Mouse (Mus musculus) MEL (cell line): Measurements from ENCODE around the gene Pigq. TPM values are rescaled to one million over a fixed set of nuclear protein-coding genes. Genes with fewer than 3 reads are reported as not detected.
A peak's percentile ranks its signal among the peaks of the same experiment; 100 is the strongest.

ENCODE experiments used
- DNase-seq: peaks from one replicate; pipeline ENCODE4 v3.0.0; 2011; ENCODE audit warnings: low read depth, low spot score
- H3K27ac ChIP-seq: 2 replicates; pipeline ENCODE4 v1.5.1; 2012; ENCODE audit warnings: low read depth, mild to moderate bottlenecking, control low read depth, low read length, moderate library complexity; ENCODE audit not compliant: control insufficient read depth
- H3K27me3 ChIP-seq, 2 experiments: fragments of 150-350 bp in 1 of 2; sonication (generic) in 1 of 2; 2 replicates each; pipeline ENCODE4 v1.6.1; 2012; ENCODE audit warnings: low read length in 2 of 2, mild to moderate bottlenecking in 2 of 2, improper control_type of control experiment in 1 of 2, moderate library complexity in 1 of 2; ENCODE audit not compliant: insufficient read depth in 2 of 2, control insufficient read depth in 1 of 2
- H3K36me3 ChIP-seq, 2 experiments: 2 replicates each; pipeline ENCODE4 v1.6.1; 2012 to 2014; ENCODE audit warnings: low read length in 2 of 2, improper control_type of control experiment in 1 of 2, inconsistent platforms in 1 of 2, mild to moderate bottlenecking in 1 of 2; ENCODE audit not compliant: insufficient read depth in 2 of 2, control insufficient read depth in 1 of 2
- H3K4me1 ChIP-seq, 2 experiments: fragments of 150-350 bp in 1 of 2; sonication (generic) in 1 of 2; 2 replicates each; pipeline ENCODE4 v1.6.1; 2012; ENCODE audit warnings: low read length in 2 of 2, improper control_type of control experiment in 1 of 2, mild to moderate bottlenecking in 1 of 2; ENCODE audit not compliant: insufficient read depth in 2 of 2, control insufficient read depth in 1 of 2
- H3K4me3 ChIP-seq, 2 experiments: fragments of 150-350 bp in 1 of 2; sonication (generic) in 1 of 2; 2 replicates each; pipeline ENCODE4 v1.5.1; 2012; ENCODE audit warnings: low read depth in 2 of 2, low read length in 2 of 2, mild to moderate bottlenecking in 2 of 2, moderate library complexity in 2 of 2, control low read depth in 1 of 2, improper control_type of control experiment in 1 of 2; ENCODE audit not compliant: control insufficient read depth in 1 of 2, insufficient read depth in 1 of 2
- H3K79me2 ChIP-seq: 2 replicates; pipeline ENCODE4 v1.6.1; 2012; ENCODE audit warnings: mild to moderate bottlenecking, low read length, moderate library complexity; ENCODE audit not compliant: control insufficient read depth, poor library complexity, insufficient read depth
- H3K9ac ChIP-seq: 2 replicates; pipeline ENCODE4 v1.6.1; 2012; ENCODE audit warnings: low read depth, mild to moderate bottlenecking, control low read depth, low read length, moderate library complexity; ENCODE audit not compliant: control insufficient read depth, poor library complexity, severe bottlenecking
- H3K9me3 ChIP-seq: fragments of 150-350 bp; sonication (generic); replicated peaks from 2 replicates; pipeline ENCODE4 v1.6.1; 2012; ENCODE audit warnings: mild to moderate bottlenecking, low read length, improper control_type of control experiment, moderate library complexity; ENCODE audit not compliant: insufficient read depth
- BHLHE40 ChIP-seq: IDR thresholded peaks from 2 replicates; pipeline ENCODE4 v1.6.1; 2012; ENCODE audit warnings: low read depth, mild to moderate bottlenecking, inconsistent platforms, low read length, improper control_type of control experiment, borderline replicate concordance
- CHD2 ChIP-seq: IDR thresholded peaks from 2 replicates; pipeline ENCODE4 v1.6.1; 2011; ENCODE audit warnings: low read length, improper control_type of control experiment
- CTCF ChIP-seq, 3 experiments: IDR thresholded peaks in 2 of 3; conservative IDR thresholded peaks in 1 of 3; 2 replicates each; pipeline ENCODE4 v1.5.1; 2011 to 2012; ENCODE audit warnings: low read length in 3 of 3, low read depth in 2 of 3, mild to moderate bottlenecking in 2 of 3, improper control_type of control experiment in 1 of 3, inconsistent platforms in 1 of 3, mixed read lengths in 1 of 3, moderate library complexity in 1 of 3; ENCODE audit not compliant: control insufficient read depth in 1 of 3, insufficient read depth in 1 of 3, poor library complexity in 1 of 3, severe bottlenecking in 1 of 3
- EP300 ChIP-seq, 2 experiments: IDR thresholded peaks; 2 replicates each; pipeline ENCODE4 v1.6.1; 2011; ENCODE audit warnings: improper control_type of control experiment in 2 of 2, low read length in 2 of 2, low read depth in 1 of 2, mild to moderate bottlenecking in 1 of 2
- JUND ChIP-seq: IDR thresholded peaks from 2 replicates; pipeline ENCODE4 v1.6.1; 2011; ENCODE audit warnings: low read depth, mild to moderate bottlenecking, improper control_type of control experiment, low read length
- KAT2A ChIP-seq: conservative IDR thresholded peaks from 2 replicates; pipeline ENCODE4 v1.6.1; 2012; ENCODE audit warnings: low read depth, low read length, improper control_type of control experiment, inconsistent platforms
- MAZ ChIP-seq: IDR thresholded peaks from 2 replicates; pipeline ENCODE4 v1.6.1; 2012; ENCODE audit warnings: low read depth, mild to moderate bottlenecking, inconsistent platforms, low read length, improper control_type of control experiment
- MYB ChIP-seq: IDR thresholded peaks from 2 replicates; pipeline ENCODE4 v1.6.1; 2011; ENCODE audit warnings: mild to moderate bottlenecking, low read depth, low read length, improper control_type of control experiment
- NELFE ChIP-seq: IDR thresholded peaks from 2 replicates; pipeline ENCODE4 v1.6.1; 2011; ENCODE audit warnings: low read depth, low read length, improper control_type of control experiment
- POLR2AphosphoS2 ChIP-seq: IDR thresholded peaks from 2 replicates; pipeline ENCODE4 v1.6.1; 2011; ENCODE audit warnings: low read length, improper control_type of control experiment
- RCOR1 ChIP-seq: IDR thresholded peaks from 2 replicates; pipeline ENCODE4 v1.6.1; 2012; ENCODE audit warnings: low read depth, mild to moderate bottlenecking, inconsistent platforms, low read length, improper control_type of control experiment
- TAL1 ChIP-seq: IDR thresholded peaks from 2 replicates; pipeline ENCODE4 v1.6.1; 2012; ENCODE audit warnings: mild to moderate bottlenecking, inconsistent platforms, low read length, moderate library complexity, mixed read lengths
- TCF12 ChIP-seq: IDR thresholded peaks from 2 replicates; pipeline ENCODE4 v1.6.1; 2014; ENCODE audit warnings: low read depth, mild to moderate bottlenecking, inconsistent platforms, low read length, improper control_type of control experiment, moderate library complexity
- UBTF ChIP-seq: IDR thresholded peaks from 2 replicates; pipeline ENCODE4 v1.6.1; 2012; ENCODE audit warnings: low read depth, mild to moderate bottlenecking, inconsistent platforms, low read length, improper control_type of control experiment, moderate library complexity, borderline replicate concordance; ENCODE audit not compliant: insufficient read depth
- USF1 ChIP-seq: IDR thresholded peaks from 2 replicates; pipeline ENCODE4 v1.6.1; 2014; ENCODE audit warnings: low read depth, mild to moderate bottlenecking, inconsistent platforms, low read length, improper control_type of control experiment, moderate library complexity
- ZMIZ1 ChIP-seq: IDR thresholded peaks from 2 replicates; pipeline ENCODE4 v1.6.1; 2012; ENCODE audit warnings: low read depth, mild to moderate bottlenecking, inconsistent platforms, low read length, improper control_type of control experiment, moderate library complexity
- ZNF384 ChIP-seq: IDR thresholded peaks from 2 replicates; pipeline ENCODE4 v1.6.1; 2012; ENCODE audit warnings: low read depth, mild to moderate bottlenecking, inconsistent platforms, low read length, improper control_type of control experiment
- polyA plus RNA-seq, 2 experiments: library from polyadenylated mRNA; stranded (reverse) in 1 of 2; unstranded in 1 of 2; fragments of >175 nt in 1 of 2; fragments of >200 nt in 1 of 2; gene quantifications; 2 replicates each; pipeline versions ENCODE4 v1.2.1 to v1.2.4; 2012; ENCODE audit warnings: low replicate concordance in 2 of 2, low read depth in 1 of 2; ENCODE audit not compliant: insufficient read length in 2 of 2, insufficient read depth in 1 of 2, missing spikeins in 1 of 2
- total RNA-seq: library from RNA; depleted of rRNA; stranded (reverse); fragments of 300-350 nt; gene quantifications from 2 replicates; pipeline ENCODE4 v1.2.3, GENCODE M21; 2012

Gene Pigq
- total and polyA plus RNA-seq, 3 experiments = 67.8 to 825 (median 193) TPM

GRCm38 (mm10) chr17:25883824-25884223 lies 60.9 kb downstream of the Pigq start:
- Histone ChIP-seq H3K4me3 (no peak overlapping the region), H3K4me1 (no peaks in the 10 kb centered on the region), H3K36me3 (no peaks in the 10 kb centered on the region)

GRCm38 (mm10) chr17:25883268-25883667 lies 61.5 kb downstream of the Pigq start:
- Histone ChIP-seq H3K36me3 (no peaks in the 10 kb centered on the region), H3K27ac (no peak overlapping the region)

More at GRCm38 (mm10) chr17:25883824-25884223, 60.9 kb downstream of the Pigq start:
- peak in 2 of 3 experiments; percentile 11 to 15; a peak in 2 of 6 replicates for TF ChIP-seq CTCF (IDR thresholded peaks at IDR 0.05 in 2 of 3, conservative IDR thresholded peaks at IDR 0.05 in 1 of 3; ENCODE audit: control insufficient read depth in 1 of 3, insufficient read depth in 1 of 3, low read depth in 2 of 3, low read length in 3 of 3, poor library complexity in 1 of 3, severe bottlenecking in 1 of 3)
- no peak for TF ChIP-seq UBTF
- no peak for TF ChIP-seq NELFE
- no peaks in the 10 kb centered on the region for H3K9me3 ChIP-seq
- no peak for DNase-seq
- no peak overlapping the region for H3K27ac ChIP-seq
- no peaks in the 10 kb centered on the region for H3K79me2 ChIP-seq
- no peaks in the 10 kb centered on the region for H3K27me3 ChIP-seq
- H3K9ac ChIP-seq = no peak overlapping the region

GRCm38 (mm10) chr17:25882306-25882705 lies 62.4 kb downstream of the Pigq start:
- H3K4me3 ChIP-seq = no peak overlapping the region
- no peak for DNase-seq
- H3K4me1 ChIP-seq = no peaks in the 10 kb centered on the region
- no peak for TF ChIP-seq TAL1
- 0 out of 2 replicates have a peak, but pooled peaks have one; percentile 10 for TF ChIP-seq POLR2AphosphoS2
- H3K27ac ChIP-seq = no peak overlapping the region
- H3K9ac ChIP-seq = no peak overlapping the region
- H3K36me3 ChIP-seq = no peaks in the 10 kb centered on the region
- H3K79me2 ChIP-seq = no peaks in the 10 kb centered on the region
- H3K9me3 ChIP-seq = no peaks in the 10 kb centered on the region
- no peaks in the 10 kb centered on the region for H3K27me3 ChIP-seq

More at GRCm38 (mm10) chr17:25883268-25883667, 61.5 kb downstream of the Pigq start:
- no peak for TF ChIP-seq POLR2AphosphoS2
- no peak for TF ChIP-seq ZNF384
- no peak for TF ChIP-seq KAT2A
- TF ChIP-seq ZMIZ1 = no peak
- no peak for TF ChIP-seq JUND
- no peak for TF ChIP-seq EP300 (IDR thresholded peaks at IDR 0.05; ENCODE audit: low read depth in 1 of 2, low read length in 2 of 2)
- TF ChIP-seq USF1 = no peak
- no peak for TF ChIP-seq CHD2
- TF ChIP-seq MAZ = no peak
- no peak for TF ChIP-seq BHLHE40
- TF ChIP-seq RCOR1 = no peak
- TF ChIP-seq TCF12 = no peak
- TF ChIP-seq MYB = no peak
- Histone ChIP-seq H3K79me2 (no peaks in the 10 kb centered on the region), H3K9ac (no peak overlapping the region), H3K9me3 (no peaks in the 10 kb centered on the region), H3K4me3 (no peak overlapping the region), H3K4me1 (no peaks in the 10 kb centered on the region), H3K27me3 (no peaks in the 10 kb centered on the region)
- DNase-seq = no peak
